Mouse (Mus musculus) 3T3-L1 (cell line): ENCODE data around the gene Mr1.

Experiments
- DNase-seq: peaks from one replicate; pipeline ENCODE4 v3.0.0-alpha.2; 2015; ENCODE audit warnings: low read depth, low spot score

The Mr1 gene

GRCm38 (mm10) chr1:155093971-155094707 is 52.5 kb downstream of the Mr1 start:
- DNase-seq: peak; percentile 43

- DNase-seq: peak; percentile 98
Observed at GRCm38 (mm10) chr1:155093145-155093791, 53.3 kb downstream of the Mr1 start.

GRCm38 (mm10) chr1:155091842-155092800 is 54.5 kb downstream of the Mr1 start:
- DNase-seq: peak; percentile 75

GRCm38 (mm10) chr1:155091374-155091841 is 55.2 kb downstream of the Mr1 start:
- DNase-seq: peak; percentile 51

- peak; percentile 75 for DNase-seq
Observed at GRCm38 (mm10) chr1:155090736-155091135, 55.9 kb downstream of the Mr1 start.

- DNase-seq: no peak
Observed at GRCm38 (mm10) chr1:155090327-155090726, 56.3 kb downstream of the Mr1 start.

GRCm38 (mm10) chr1:155088847-155089603 is 57.6 kb downstream of the Mr1 start:
- no peak for DNase-seq

- peak; percentile 54 for DNase-seq
Observed at GRCm38 (mm10) chr1:155088046-155088445, 58.6 kb downstream of the Mr1 start.

- DNase-seq: no peak
Observed at GRCm38 (mm10) chr1:155086893-155087292, 59.7 kb downstream of the Mr1 start.

GRCm38 (mm10) chr1:155086416-155086815 is 60.2 kb downstream of the Mr1 start:
- no peak for DNase-seq

GRCm38 (mm10) chr1:155084839-155085238 is 61.8 kb downstream of the Mr1 start:
- no peak for DNase-seq

- DNase-seq: peak; percentile 89
Observed at GRCm38 (mm10) chr1:155083271-155084265, 63.0 kb downstream of the Mr1 start.

- peak; percentile 70 for DNase-seq
Observed at GRCm38 (mm10) chr1:155082965-155083268, 63.7 kb downstream of the Mr1 start.

GRCm38 (mm10) chr1:155082158-155082964 is 64.3 kb downstream of the Mr1 start:
- no peak for DNase-seq

- DNase-seq: no peak
Observed at GRCm38 (mm10) chr1:155077675-155078074, 68.9 kb downstream of the Mr1 start.
